Mouse (Mus musculus) thymus, postnatal 36 days (tissue): ENCODE data around the gene Slc35f3.
A peak's percentile ranks its signal among the peaks of the same experiment; 100 is the strongest.
"Not testable (repeated sequence)": the region's sequence is repeated elsewhere in the genome, so short reads cannot be mapped to it uniquely, and the experiment has no call there.

Experiments
- DNase-seq, 2 experiments: peaks; one replicate each; pipeline ENCODE4 v3.0.0; 2022; ENCODE audit warnings: mixed read lengths in 2 of 2

The Slc35f3 gene

GRCm38 (mm10) chr8:126338864-126339263, 40.5 kb downstream of the Slc35f3 start:
- no peak for DNase-seq

- no peak for DNase-seq
Observed at GRCm38 (mm10) chr8:126339357-126339756, 41.0 kb downstream of the Slc35f3 start.

- DNase-seq: no peak
Observed at GRCm38 (mm10) chr8:126341200-126341599, 42.8 kb downstream of the Slc35f3 start.

GRCm38 (mm10) chr8:126343427-126343826, 45.1 kb downstream of the Slc35f3 start:
- DNase-seq: no peak

GRCm38 (mm10) chr8:126345100-126345499, 46.7 kb downstream of the Slc35f3 start:
- DNase-seq: no peak

- peak in 1 of 2 experiments; percentile 3 for DNase-seq
Observed at GRCm38 (mm10) chr8:126353259-126353658, 54.9 kb downstream of the Slc35f3 start.

- DNase-seq: no peak
Observed at GRCm38 (mm10) chr8:126357946-126358345, 59.6 kb downstream of the Slc35f3 start.

GRCm38 (mm10) chr8:126359296-126359695, 60.9 kb downstream of the Slc35f3 start:
- no peak for DNase-seq

- DNase-seq: no peak
Observed at GRCm38 (mm10) chr8:126360106-126360505, 61.7 kb downstream of the Slc35f3 start.

- DNase-seq: no peak
Observed at GRCm38 (mm10) chr8:126360701-126361100, 62.3 kb downstream of the Slc35f3 start.

GRCm38 (mm10) chr8:126366251-126366650, 67.9 kb downstream of the Slc35f3 start:
- DNase-seq: no peak

- DNase-seq: no peak
Observed at GRCm38 (mm10) chr8:126368349-126369054, 70.1 kb downstream of the Slc35f3 start.

- DNase-seq: no peak
Observed at GRCm38 (mm10) chr8:126371871-126372270, 73.5 kb downstream of the Slc35f3 start.

GRCm38 (mm10) chr8:126379580-126379979, 81.2 kb downstream of the Slc35f3 start:
- no peak for DNase-seq

GRCm38 (mm10) chr8:126380141-126380540, 81.8 kb downstream of the Slc35f3 start:
- DNase-seq: no peak

- no peak for DNase-seq
Observed at GRCm38 (mm10) chr8:126381299-126381698, 82.9 kb downstream of the Slc35f3 start.

GRCm38 (mm10) chr8:126382216-126382615, 83.9 kb downstream of the Slc35f3 start:
- no peak for DNase-seq

GRCm38 (mm10) chr8:126382749-126383148, 84.4 kb downstream of the Slc35f3 start:
- peak in 1 of 2 experiments; percentile 6 for DNase-seq

- peak in 1 of 2 experiments; percentile 7 for DNase-seq
Observed at GRCm38 (mm10) chr8:126387566-126387965, 89.2 kb downstream of the Slc35f3 start.

- no peak for DNase-seq
Observed at GRCm38 (mm10) chr8:126391541-126391940, 93.2 kb downstream of the Slc35f3 start.

- DNase-seq: no peak
Observed at GRCm38 (mm10) chr8:126395386-126395785, 97.0 kb downstream of the Slc35f3 start.

- no peak for DNase-seq
Observed at GRCm38 (mm10) chr8:126395917-126396316, 97.6 kb downstream of the Slc35f3 start.

GRCm38 (mm10) chr8:126398349-126398748, 100.0 kb downstream of the Slc35f3 start:
- DNase-seq: no peak

GRCm38 (mm10) chr8:126404550-126404949, 106.2 kb downstream of the Slc35f3 start:
- not testable (repeated sequence) for DNase-seq

GRCm38 (mm10) chr8:126405030-126405429, 106.7 kb downstream of the Slc35f3 start:
- DNase-seq: no peak
